Mouse (Mus musculus) thymus, adult 2 months (tissue): ENCODE data around the gene Eps8. TPM values are rescaled to one million over a fixed set of nuclear protein-coding genes. Genes with fewer than 3 reads are reported as not detected.

ENCODE experiments used
- DNase-seq: peaks from one replicate; pipeline ENCODE4 v3.0.0; 2021
- H3K27ac ChIP-seq: fragments of 200-500 bp; 2 replicates; pipeline ENCODE4 v1.5.1; 2012; ENCODE audit warnings: low read length, control low read depth; ENCODE audit not compliant: control insufficient read depth, insufficient read depth
- H3K27me3 ChIP-seq: fragments of 200-500 bp; 2 replicates; pipeline ENCODE4 v1.6.1; 2012; ENCODE audit warnings: mild to moderate bottlenecking, low read length, moderate library complexity, mixed read lengths; ENCODE audit not compliant: control insufficient read depth, insufficient read depth
- H3K36me3 ChIP-seq: fragments of 200-500 bp; 2 replicates; pipeline ENCODE4 v1.6.1; 2012; ENCODE audit warnings: mild to moderate bottlenecking, low read length, moderate library complexity; ENCODE audit not compliant: control insufficient read depth, insufficient read depth
- H3K4me1 ChIP-seq: fragments of 200-500 bp; replicated peaks from 2 replicates; pipeline ENCODE4 v1.6.1; 2012; ENCODE audit warnings: low read length; ENCODE audit not compliant: control insufficient read depth, insufficient read depth
- H3K4me3 ChIP-seq: fragments of 200-500 bp; 2 replicates; pipeline ENCODE4 v1.5.1; 2012; ENCODE audit warnings: mild to moderate bottlenecking, low read length, control low read depth, moderate library complexity; ENCODE audit not compliant: control insufficient read depth, insufficient read depth
- CTCF ChIP-seq: fragments of 200-500 bp; IDR thresholded peaks from 2 replicates; pipeline ENCODE4 v1.5.1; 2012; ENCODE audit warnings: mild to moderate bottlenecking, control low read depth, low read length, moderate library complexity, borderline replicate concordance; ENCODE audit not compliant: control insufficient read depth, poor library complexity, insufficient read depth; ENCODE audit errors: extremely low read depth
- POLR2A ChIP-seq: fragments of 200-500 bp; IDR thresholded peaks from 2 replicates; pipeline ENCODE4 v1.6.1; 2012; ENCODE audit warnings: mild to moderate bottlenecking, low read length, control low read depth, moderate library complexity; ENCODE audit not compliant: control insufficient read depth, poor library complexity, insufficient read depth; ENCODE audit errors: extremely low read depth
- WGBS: fragments of 180-500 bp; shearing (Covaris S2); methylation state at CpG from one replicate; pipeline ENCODE4 v1.1.7; 2018; 5-methylcytosine and 5-hydroxymethylcytosine counted together
- polyA plus RNA-seq: library from polyadenylated mRNA; depleted of rRNA; stranded (reverse); fragments of >200 nt; gene quantifications from 2 replicates; pipeline ENCODE4 v1.2.3, GENCODE M21; 2012

Gene Eps8
- polyA plus RNA-seq, 1 experiment = 2.5 TPM

DNA sequence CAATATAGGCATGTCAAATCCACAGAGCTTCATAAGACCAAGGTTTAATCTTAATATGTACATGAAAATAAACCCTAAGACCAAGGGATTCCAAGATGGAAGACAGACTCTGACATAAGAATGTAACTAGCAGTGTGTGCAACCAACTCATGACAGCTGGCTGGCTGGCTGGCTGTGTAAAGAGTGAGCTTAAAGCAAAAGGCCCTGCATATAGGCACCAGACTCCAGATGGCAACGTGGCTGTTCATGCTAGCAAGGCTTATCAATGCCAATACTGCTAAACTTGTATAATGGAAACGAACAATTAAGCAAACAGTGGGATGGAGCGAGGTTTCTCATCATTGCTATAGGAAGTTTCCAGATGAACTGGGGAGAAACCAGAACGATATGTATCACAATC lies 10.9 kb downstream of the Eps8 start:
- Histone ChIP-seq H3K27me3 (peaks cover 3% of the 10 kb centered on the region; the same call in 1 of the 2 replicates), H3K4me3 (no peak overlapping the region), H3K36me3 (no peaks in the 10 kb centered on the region), H3K27ac (no peak overlapping the region), H3K4me1 (peaks cover 5% of the 10 kb centered on the region; the same call in 1 of the 2 replicates)
- DNase-seq = no peak
- 85% methylated on average over 4 of the region's 4 CpGs for WGBS
- TF ChIP-seq CTCF (no peak), POLR2A (no peak)

DNA sequence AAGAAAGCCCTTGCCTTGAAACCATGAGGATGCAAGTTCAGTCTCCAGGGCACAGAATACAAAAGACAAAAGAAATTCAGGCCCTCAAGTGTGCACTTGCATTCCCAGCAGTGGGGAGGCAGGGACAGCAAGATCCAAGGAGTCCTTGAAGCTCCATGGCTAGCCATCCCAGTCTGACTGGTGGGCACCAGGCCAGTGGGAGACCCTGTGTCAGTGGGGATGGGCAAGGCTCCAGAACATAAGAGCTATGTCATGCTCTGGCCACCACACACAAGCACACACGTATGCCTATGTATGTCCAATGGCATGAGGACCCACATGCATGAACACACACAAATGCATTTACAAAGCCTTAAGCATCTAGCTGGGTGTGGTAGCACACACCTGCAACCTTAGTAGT lies 13.0 kb downstream of the Eps8 start:
- no peak for DNase-seq
- no peak overlapping the region for H3K4me3 ChIP-seq
- 97% methylated on average over 1 of the region's 1 CpGs for WGBS
- no peak overlapping the region for H3K27ac ChIP-seq
- H3K4me1 ChIP-seq = no peaks in the 10 kb centered on the region
- no peaks in the 10 kb centered on the region for H3K36me3 ChIP-seq
- H3K27me3 ChIP-seq = no peaks in the 10 kb centered on the region
- no peak for TF ChIP-seq CTCF
- TF ChIP-seq POLR2A = no peak

DNA sequence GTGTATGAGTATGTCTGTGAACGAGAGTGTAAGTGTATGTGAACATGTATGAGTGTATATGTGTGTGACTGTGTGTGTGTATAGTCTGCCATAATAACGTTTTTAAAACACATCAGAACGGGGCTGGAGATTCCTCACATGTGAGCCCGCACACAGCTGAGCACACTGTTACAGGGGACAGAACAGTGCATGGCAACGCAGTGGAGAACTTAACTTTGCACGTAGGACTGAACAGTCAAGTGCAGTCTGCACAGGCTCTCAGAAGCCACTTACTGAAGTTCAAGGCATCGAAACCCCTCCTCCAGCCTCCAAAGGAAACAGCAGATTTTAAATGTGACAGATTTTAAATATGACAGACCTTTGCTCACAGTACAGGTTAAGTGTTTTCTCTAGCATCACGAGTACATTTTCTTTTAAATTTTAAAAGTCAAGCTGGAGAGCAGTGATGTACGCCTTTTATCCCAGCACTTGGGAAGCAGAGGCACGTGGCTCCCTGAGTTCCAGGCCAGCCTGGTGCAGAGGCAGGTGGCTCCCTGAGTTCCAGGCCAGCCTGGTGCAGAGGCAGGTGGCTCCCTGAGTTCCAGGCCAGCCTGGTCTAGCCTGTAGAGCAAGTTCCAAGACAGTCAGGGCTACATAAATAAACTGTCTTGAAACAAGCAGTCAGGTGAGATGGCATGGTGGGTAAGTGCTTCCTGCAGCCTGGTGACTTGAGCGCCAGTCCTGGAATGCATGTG lies 15.7 kb downstream of the Eps8 start:
- no peak for TF ChIP-seq CTCF
- Histone ChIP-seq H3K36me3 (no peaks in the 10 kb centered on the region), H3K27ac (no peak overlapping the region), H3K27me3 (no peaks in the 10 kb centered on the region), H3K4me1 (no peaks in the 10 kb centered on the region), H3K4me3 (no peak overlapping the region)
- WGBS = 91% methylated on average over 11 of the region's 11 CpGs
- no peak for DNase-seq

DNA sequence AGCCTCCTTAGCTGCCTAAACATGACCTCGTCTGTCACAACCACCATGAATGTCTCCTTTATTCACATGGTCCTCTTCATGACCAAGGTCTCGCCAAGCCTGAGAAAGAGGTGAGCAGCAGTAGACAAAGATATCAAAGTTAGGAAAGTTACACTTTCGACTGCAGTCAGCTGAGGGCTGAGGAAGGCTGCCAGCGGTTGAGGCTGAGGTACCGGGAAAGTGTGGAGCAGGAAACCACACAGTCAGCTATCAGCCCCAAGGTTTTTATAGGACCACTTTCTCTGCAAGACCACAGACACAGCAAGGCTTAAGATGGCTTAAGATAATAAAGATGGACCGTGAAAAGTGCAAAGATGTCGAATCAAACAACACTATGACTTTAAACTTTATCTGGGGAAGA lies 17.2 kb downstream of the Eps8 start:
- DNase-seq = no peak
- TF ChIP-seq POLR2A (no peak), CTCF (no peak)
- H3K27ac ChIP-seq = no peak overlapping the region
- H3K27me3 ChIP-seq = no peaks in the 10 kb centered on the region
- H3K4me3 ChIP-seq = no peak overlapping the region
- WGBS = 5% methylated on average over 7 of the region's 7 CpGs
- H3K36me3 ChIP-seq = no peaks in the 10 kb centered on the region
- no peaks in the 10 kb centered on the region for H3K4me1 ChIP-seq

DNA sequence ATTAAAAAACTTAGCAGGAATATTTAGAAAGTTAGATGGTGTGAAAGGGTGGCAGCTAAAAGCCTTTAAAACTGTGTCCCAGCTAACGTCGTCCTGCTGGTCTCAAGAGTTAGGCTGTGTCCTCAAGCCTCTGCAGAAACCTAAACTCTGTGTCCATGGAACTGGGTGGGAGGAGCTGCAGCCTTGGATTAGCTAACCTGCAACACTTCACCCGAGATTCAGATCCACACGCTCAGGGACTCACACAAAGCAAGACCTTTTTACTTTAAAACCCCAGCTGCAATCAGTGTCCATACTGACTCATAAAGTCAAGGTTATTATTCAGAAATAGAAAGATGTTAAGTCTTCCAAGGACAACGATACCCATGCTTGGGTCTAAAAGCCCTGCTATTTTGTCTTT lies 18.5 kb downstream of the Eps8 start:
- H3K4me3 ChIP-seq = no peak overlapping the region

DNA sequence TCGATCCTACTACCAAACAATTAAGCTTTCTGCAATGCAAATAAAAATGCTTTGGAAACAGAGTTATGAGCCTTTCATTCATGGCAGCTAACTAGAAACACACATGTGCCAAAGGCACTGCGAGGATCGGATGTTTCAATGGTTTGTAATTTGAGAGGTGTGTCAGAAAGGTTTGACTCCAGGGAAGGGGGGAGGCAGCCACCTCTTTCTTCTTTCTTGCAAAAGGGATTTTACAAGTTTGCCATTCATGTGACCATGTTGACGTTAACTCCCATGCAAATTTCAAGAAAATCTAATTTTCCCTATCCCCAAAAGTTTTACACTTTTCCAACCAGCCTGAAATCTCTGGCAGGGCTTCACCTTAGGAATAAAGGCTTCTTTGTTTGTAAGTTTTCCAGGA lies 21.1 kb downstream of the Eps8 start:
- WGBS = 95% methylated on average over 4 of the region's 4 CpGs
- DNase-seq = no peak
- no peak overlapping the region for H3K4me3 ChIP-seq
- no peak overlapping the region for H3K27ac ChIP-seq
- no peaks in the 10 kb centered on the region for H3K27me3 ChIP-seq
- no peaks in the 10 kb centered on the region for H3K4me1 ChIP-seq
- no peaks in the 10 kb centered on the region for H3K36me3 ChIP-seq
- no peak for TF ChIP-seq CTCF
- no peak for TF ChIP-seq POLR2A

More for the DNA sequence above, 18.5 kb downstream of the Eps8 start:
- DNase-seq = no peak
- WGBS = 93% methylated on average over 5 of the region's 5 CpGs
- H3K27ac ChIP-seq = no peak overlapping the region
- TF ChIP-seq CTCF (no peak), POLR2A (no peak)
- H3K27me3 ChIP-seq = no peaks in the 10 kb centered on the region
- no peaks in the 10 kb centered on the region for H3K36me3 ChIP-seq
- H3K4me1 ChIP-seq = no peaks in the 10 kb centered on the region

DNA sequence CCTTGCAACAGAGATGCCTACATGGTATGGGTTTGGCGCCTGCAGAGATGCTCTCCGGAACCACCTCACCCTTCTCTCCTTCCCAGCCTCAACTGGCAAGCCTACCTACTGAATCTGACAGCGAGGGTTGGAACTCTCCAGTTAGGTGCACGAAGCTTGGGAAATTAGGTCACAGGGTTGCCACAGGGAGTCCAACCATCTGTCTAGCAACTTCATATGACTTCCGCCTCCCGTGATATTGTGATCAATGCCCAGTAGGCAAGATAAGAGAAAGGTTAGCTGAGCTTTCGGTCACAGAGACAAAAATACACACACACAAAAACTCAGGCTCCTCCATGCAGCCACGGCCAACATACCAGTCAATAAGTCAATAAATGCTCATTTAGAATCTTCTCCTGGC lies 21.6 kb downstream of the Eps8 start:
- TF ChIP-seq POLR2A (no peak), CTCF (no peak)
- WGBS = 96% methylated on average over 8 of the region's 8 CpGs
- Histone ChIP-seq H3K27ac (no peak overlapping the region), H3K27me3 (no peaks in the 10 kb centered on the region), H3K36me3 (no peaks in the 10 kb centered on the region), H3K4me1 (no peaks in the 10 kb centered on the region), H3K4me3 (no peak overlapping the region)
- no peak for DNase-seq
